Mouse (Mus musculus) kidney, adult 11 months (tissue): ENCODE measurements around the gene Atf3.
A peak's percentile ranks its signal among the peaks of the same experiment; 100 is the strongest.

Experiments
- DNase-seq: peaks from one replicate; pipeline ENCODE4 v3.0.0; 2022

Gene Atf3

GRCm38 (mm10) chr1:191225771-191226170 lies 7.9 kb upstream of the Atf3 start:
- no peak for DNase-seq

- no peak for DNase-seq
These were observed 7.3 kb upstream of the Atf3 start for GRCm38 (mm10) chr1:191224981-191225703.

GRCm38 (mm10) chr1:191224302-191224980 lies 6.6 kb upstream of the Atf3 start:
- DNase-seq: peak; percentile 90

- no peak for DNase-seq
These were observed 6.1 kb upstream of the Atf3 start for GRCm38 (mm10) chr1:191223930-191224301.

- no peak for DNase-seq
These were observed 4.2 kb upstream of the Atf3 start for GRCm38 (mm10) chr1:191222031-191222430.

- DNase-seq: no peak
These were observed 2.7 kb upstream of the Atf3 start for GRCm38 (mm10) chr1:191220588-191220987.

GRCm38 (mm10) chr1:191219748-191220147 lies 1.9 kb upstream of the Atf3 start:
- no peak for DNase-seq

GRCm38 (mm10) chr1:191218583-191218982 lies 744 bp upstream of the Atf3 start:
- no peak for DNase-seq

GRCm38 (mm10) chr1:191215776-191216661 lies 1.8 kb downstream of the Atf3 start:
- DNase-seq: no peak

- no peak for DNase-seq
These were observed 6.7 kb downstream of the Atf3 start for GRCm38 (mm10) chr1:191211096-191211495.

GRCm38 (mm10) chr1:191205791-191206190 lies 12.0 kb downstream of the Atf3 start:
- no peak for DNase-seq

GRCm38 (mm10) chr1:191204876-191205275 lies 13.0 kb downstream of the Atf3 start:
- DNase-seq: no peak

GRCm38 (mm10) chr1:191203496-191203895 lies 14.3 kb downstream of the Atf3 start:
- peak; percentile 35 for DNase-seq

GRCm38 (mm10) chr1:191202208-191202952 lies 15.5 kb downstream of the Atf3 start:
- no peak for DNase-seq

- no peak for DNase-seq
These were observed 16.8 kb downstream of the Atf3 start for GRCm38 (mm10) chr1:191200816-191201602.

GRCm38 (mm10) chr1:191197916-191198315 lies 19.9 kb downstream of the Atf3 start:
- DNase-seq: no peak

- peak; percentile 38 for DNase-seq
These were observed 21.8 kb downstream of the Atf3 start for GRCm38 (mm10) chr1:191196016-191196415.

- DNase-seq: peak; percentile 31
These were observed 24.0 kb downstream of the Atf3 start for GRCm38 (mm10) chr1:191193657-191194424.

GRCm38 (mm10) chr1:191192751-191193150 lies 25.1 kb downstream of the Atf3 start:
- no peak for DNase-seq

GRCm38 (mm10) chr1:191192213-191192612 lies 25.6 kb downstream of the Atf3 start:
- no peak for DNase-seq
